8 mouse cellular contexts compared by ENCODE assay signal in the genomic region with DNA sequence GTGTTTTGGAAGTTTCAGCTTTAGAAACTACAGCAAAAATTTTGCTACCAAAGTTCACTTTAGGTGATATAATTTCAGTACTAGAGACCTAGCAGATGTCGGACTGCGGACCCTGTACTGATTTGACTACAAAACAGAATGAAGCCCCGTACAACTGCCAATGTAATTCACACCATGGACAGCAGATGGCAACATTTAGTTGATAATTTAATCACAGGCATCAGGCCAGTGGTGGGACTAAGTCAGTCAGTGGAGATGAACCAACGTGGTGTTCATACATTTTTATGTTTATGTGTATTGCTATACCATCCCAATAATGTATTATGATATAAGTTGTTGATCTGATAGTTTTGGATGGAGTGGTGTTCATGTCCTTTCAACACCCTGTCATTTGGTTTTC. TPM values are rescaled to one million over a fixed set of nuclear protein-coding genes. Genes with fewer than 3 reads are reported as not detected.
DNase-seq lines count a peak whose midpoint lies in the region; ATAC-seq and TF ChIP-seq lines count a peak whose summit lies in the region.

No protein-coding gene starts in this region.

- 24% methylated on average over 4 of the region's 4 CpGs for WGBS in hindbrain, embryonic 11.5 days

- TF ChIP-seq CTCF in E14TG2a.4 (conservative IDR thresholded peaks at IDR 0.05; ENCODE audit: low read length): peak; percentile 91

- peak; percentile 53 to 66 for DNase-seq in cerebellum, adult 18-20 months
- DNase-seq in cerebellum, adult 11-12 months: no peak
- DNase-seq in embryo, embryonic 10.5 days (ENCODE audit: low spot score): peak; percentile 91
- DNase-seq in hindbrain, embryonic 11.5 days (ENCODE audit: low spot score): peak; percentile 84
- DNase-seq in layer of hippocampus, adult 9-11 months: peak; percentile 60
- peak; percentile 60 for DNase-seq in right cerebral cortex, postnatal 4 days

- H3K27me3 ChIP-seq in E14TG2a.4 (ENCODE audit: insufficient read depth, low read length): peaks cover 6% of the 10 kb centered on the region; the same call in 1 of the 2 replicates
- H3K27me3 ChIP-seq in hindbrain, embryonic 11.5 days (ENCODE audit: control insufficient read depth, insufficient read depth, low read length): no peaks in the 10 kb centered on the region

- H3K4me1 ChIP-seq in E14TG2a.4 (replicated peaks; ENCODE audit: low read depth, low read length): peaks cover 18% of the 10 kb centered on the region
- 0 out of 2 replicates have a peak, but pooled peaks cover 3% of the 10 kb centered on the region for H3K4me1 ChIP-seq in hindbrain, embryonic 11.5 days (replicated peaks; ENCODE audit: control insufficient read depth, insufficient read depth, low read length)

- H3K36me3 ChIP-seq in E14TG2a.4 (ENCODE audit: insufficient read depth, low read length): no peaks in the 10 kb centered on the region
- H3K36me3 ChIP-seq in hindbrain, embryonic 11.5 days (ENCODE audit: control insufficient read depth, insufficient read depth, low read length): no peaks in the 10 kb centered on the region

- no peak overlapping the region for H3K4me3 ChIP-seq in E14TG2a.4 (replicated peaks; ENCODE audit: low read length)
- H3K4me3 ChIP-seq in hindbrain, embryonic 11.5 days (ENCODE audit: low read depth, low read length): no peak overlapping the region

- H3K4me2 ChIP-seq in hindbrain, embryonic 11.5 days (replicated peaks; ENCODE audit: low read depth, low read length): no peak overlapping the region

- H3K9me3 ChIP-seq in E14TG2a.4 (ENCODE audit: low read length): peaks cover 11% of the 10 kb centered on the region; the same call in 1 of the 2 replicates
- no peaks in the 10 kb centered on the region for H3K9me3 ChIP-seq in hindbrain, embryonic 11.5 days (ENCODE audit: control insufficient read depth, low read length)

- peak; percentile 53 for ATAC-seq in hindbrain, embryonic 11.5 days (ENCODE audit: low FRiP score)
- peak; percentile 68 for ATAC-seq in megakaryocyte-erythroid progenitor cell, adult 5-6 weeks (replicated peaks; ENCODE audit: low FRiP score, low TSS enrichment, poor library complexity, severe bottlenecking)

- no peak overlapping the region for H3K9ac ChIP-seq in hindbrain, embryonic 11.5 days (ENCODE audit: low read depth, low read length)

- no peak overlapping the region for H3K27ac ChIP-seq in hindbrain, embryonic 11.5 days (ENCODE audit: low read depth, low read length)

RNA-seq across cellular contexts. Expression of a gene that starts 26.4 kb away (rescaled TPM):
- 149 and 150 TPM in 2 replicates for polyA plus RNA-seq in hindbrain, embryonic 11.5 days (2014; fragmentation: Nextera tagmentation; extraction: Ambion mirVana)
- total RNA-seq in megakaryocyte-erythroid progenitor cell, adult 5-6 weeks (2014; fragmentation: Nextera tagmentation): 0.77 and 3.5 TPM in 2 replicates
- 1.2 and 3.5 TPM in 2 replicates for total RNA-seq in megakaryocyte-erythroid progenitor cell, adult 5-6 weeks (2017)

RNA-seq across cellular contexts. Expression of a gene that starts 48.8 kb away (rescaled TPM):
- polyA plus RNA-seq in hindbrain, embryonic 11.5 days (2014; fragmentation: Nextera tagmentation; extraction: Ambion mirVana): 8.5 and 9.4 TPM in 2 replicates
- total RNA-seq in megakaryocyte-erythroid progenitor cell, adult 5-6 weeks (2014; fragmentation: Nextera tagmentation): 9.9 and 19.4 TPM in 2 replicates
- 11.1 TPM in 2 replicates for total RNA-seq in megakaryocyte-erythroid progenitor cell, adult 5-6 weeks (2017)
